Mouse (Mus musculus) testis, postnatal 14 days (tissue): ENCODE measurements around the gene Gcnt2.

Experiments
- DNase-seq: peaks from one replicate; pipeline ENCODE4 v3.0.0; 2021; ENCODE audit warnings: low spot score

The Gcnt2 gene

GRCm38 (mm10) chr13:40859652-40860399 is at the start of gene Gcnt2:
TSS of gene Gcnt2 (plus strand) at chr13:40859754.
- no peak for DNase-seq

GRCm38 (mm10) chr13:40820617-40821016 is 38.9 kb upstream of the Gcnt2 start:
- DNase-seq = no peak

GRCm38 (mm10) chr13:40821911-40822310 is 37.6 kb upstream of the Gcnt2 start:
- DNase-seq = no peak

- DNase-seq = no peak
These were observed 18.3 kb upstream of the Gcnt2 start for GRCm38 (mm10) chr13:40841146-40841787.

GRCm38 (mm10) chr13:40842141-40842540 is 17.4 kb upstream of the Gcnt2 start:
- DNase-seq = no peak

GRCm38 (mm10) chr13:40843418-40844067 is 16.0 kb upstream of the Gcnt2 start:
- DNase-seq = peak; percentile 57

GRCm38 (mm10) chr13:40844144-40844543 is 15.4 kb upstream of the Gcnt2 start:
- DNase-seq = no peak

GRCm38 (mm10) chr13:40845951-40846350 is 13.6 kb upstream of the Gcnt2 start:
- no peak for DNase-seq

- DNase-seq = no peak
These were observed 13.2 kb upstream of the Gcnt2 start for GRCm38 (mm10) chr13:40846375-40846774.

GRCm38 (mm10) chr13:40847898-40848297 is 11.7 kb upstream of the Gcnt2 start:
- no peak for DNase-seq

- no peak for DNase-seq
These were observed 8.9 kb upstream of the Gcnt2 start for GRCm38 (mm10) chr13:40850686-40851085.

- no peak for DNase-seq
These were observed 8.3 kb upstream of the Gcnt2 start for GRCm38 (mm10) chr13:40851281-40851680.

GRCm38 (mm10) chr13:40851961-40852360 is 7.6 kb upstream of the Gcnt2 start:
- no peak for DNase-seq

GRCm38 (mm10) chr13:40852791-40853190 is 6.8 kb upstream of the Gcnt2 start:
- no peak for DNase-seq

GRCm38 (mm10) chr13:40853842-40854241 is 5.7 kb upstream of the Gcnt2 start:
- DNase-seq = no peak

- peak; percentile 39 for DNase-seq
These were observed 5.0 kb upstream of the Gcnt2 start for GRCm38 (mm10) chr13:40854451-40855058.

- DNase-seq = no peak
These were observed 4.3 kb upstream of the Gcnt2 start for GRCm38 (mm10) chr13:40855266-40855665.

- DNase-seq = no peak
These were observed 2.8 kb upstream of the Gcnt2 start for GRCm38 (mm10) chr13:40856786-40857185.

- DNase-seq = no peak
These were observed 2.2 kb upstream of the Gcnt2 start for GRCm38 (mm10) chr13:40857281-40857818.

GRCm38 (mm10) chr13:40859225-40859624 is 329 bp upstream of the Gcnt2 start:
- no peak for DNase-seq

- no peak for DNase-seq
These were observed 3.5 kb downstream of the Gcnt2 start for GRCm38 (mm10) chr13:40863006-40863405.

- DNase-seq = no peak
These were observed 9.5 kb downstream of the Gcnt2 start for GRCm38 (mm10) chr13:40868844-40869587.
